Mouse (Mus musculus): ENCODE measurements around the gene Mn1. TPM values are rescaled to one million over a fixed set of nuclear protein-coding genes. Genes with fewer than 3 reads are reported as not detected.

Mn1 gene
- total and polyA plus RNA-seq, 3 experiments, result not detected

- no peak for DNase-seq (ENCODE audit: low read depth, low spot score)
- TF ChIP-seq KAT2A (conservative IDR thresholded peaks at IDR 0.05; ENCODE audit: low read depth, low read length) (no peak), MXI1 (IDR thresholded peaks at IDR 0.05; ENCODE audit: low read depth, low read length) (no peak), NRF1 (IDR thresholded peaks at IDR 0.05; ENCODE audit: insufficient read depth, low read depth, low read length, poor library complexity, severe bottlenecking) (no peak), EP300 (IDR thresholded peaks at IDR 0.05; ENCODE audit: low read depth in 1 of 2, low read length in 2 of 2) (no peak), NELFE (IDR thresholded peaks at IDR 0.05; ENCODE audit: low read depth, low read length) (no peak), POLR2A (IDR thresholded peaks at IDR 0.05; ENCODE audit: control insufficient read depth in 1 of 2, insufficient read depth in 1 of 2, low read depth in 1 of 2, low read length in 2 of 2, poor library complexity in 1 of 2) (no peak)
- peaks cover 0 to 24% of the 10 kb centered on the region in 2 experiments; a peak in 2 of 4 replicates for H3K36me3 ChIP-seq (ENCODE audit: control insufficient read depth in 1 of 2, insufficient read depth in 2 of 2, low read length in 2 of 2)
Measured at GRCm38 (mm10) chr5:111376276-111377020, 40.7 kb upstream of the Mn1 start.

DNA sequence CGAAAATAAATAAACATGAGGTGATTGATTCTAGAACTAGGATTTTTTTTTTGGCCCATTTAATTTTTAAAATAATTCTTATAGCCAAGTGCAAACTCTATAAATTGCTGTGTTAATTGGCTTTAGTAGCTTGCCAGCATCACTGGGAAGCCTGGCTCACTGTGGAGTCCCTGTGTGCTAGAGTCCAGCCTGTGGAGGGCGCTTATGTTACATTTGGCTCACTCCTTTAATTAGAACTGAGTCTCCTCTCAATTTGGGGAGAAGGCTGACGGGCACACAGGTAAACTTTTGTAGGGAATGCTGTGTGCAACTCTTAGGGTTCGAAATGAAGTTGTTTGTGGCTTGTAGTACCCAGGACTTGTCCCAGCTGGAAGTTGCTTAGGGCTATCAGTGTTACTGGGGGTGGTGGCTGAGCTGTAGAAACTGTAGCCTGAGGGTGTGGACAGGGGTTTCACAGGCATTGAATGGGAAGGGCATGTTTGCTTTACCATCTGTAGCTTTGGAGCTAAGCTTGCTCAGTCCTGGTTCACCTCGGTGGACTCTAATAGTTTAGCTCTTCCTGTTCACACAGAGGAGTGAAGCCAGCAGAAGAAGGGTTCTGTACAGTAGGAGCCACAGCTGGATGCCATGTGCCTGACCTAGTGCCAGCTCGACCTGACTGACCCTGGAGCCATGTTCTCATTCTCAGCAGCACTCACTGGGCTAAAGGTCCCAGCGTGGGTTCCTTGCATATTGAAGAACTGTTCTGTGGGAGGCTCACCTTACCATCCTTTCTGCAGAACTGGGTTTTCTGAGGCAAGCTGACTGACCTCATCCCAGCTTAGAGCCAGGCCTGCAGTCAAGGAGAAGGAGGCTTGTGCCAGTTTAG, 38.8 kb upstream of the Mn1 start:
- H3K9ac ChIP-seq (ENCODE audit: control insufficient read depth, low read depth, low read length, poor library complexity, severe bottlenecking), result no peak overlapping the region
- H3K27me3 ChIP-seq (ENCODE audit: control insufficient read depth in 1 of 2, insufficient read depth in 2 of 2, low read length in 2 of 2), result no peaks in the 10 kb centered on the region
- no peak overlapping the region for H3K4me3 ChIP-seq (ENCODE audit: control insufficient read depth in 1 of 2, insufficient read depth in 1 of 2, low read depth in 2 of 2, low read length in 2 of 2)
- no peaks in the 10 kb centered on the region for H3K4me1 ChIP-seq (ENCODE audit: control insufficient read depth in 1 of 2, insufficient read depth in 2 of 2, low read length in 2 of 2)
- H3K9me3 ChIP-seq (replicated peaks; ENCODE audit: insufficient read depth, low read length), result no peaks in the 10 kb centered on the region
- TF ChIP-seq CTCF (IDR thresholded peaks at IDR 0.05 in 2 of 3, conservative IDR thresholded peaks at IDR 0.05 in 1 of 3; ENCODE audit: control insufficient read depth in 1 of 3, insufficient read depth in 1 of 3, low read depth in 2 of 3, low read length in 3 of 3, poor library complexity in 1 of 3, severe bottlenecking in 1 of 3) (peak in 1 of 3 experiments; percentile 21; a peak in 3 of 6 replicates), POLR2A (IDR thresholded peaks at IDR 0.05; ENCODE audit: control insufficient read depth in 1 of 2, insufficient read depth in 1 of 2, low read depth in 1 of 2, low read length in 2 of 2, poor library complexity in 1 of 2) (no peak; a peak in 1 of 4 replicates), RAD21 (IDR thresholded peaks at IDR 0.05; ENCODE audit: low read depth, low read length) (peak; percentile 22), SMC3 (IDR thresholded peaks at IDR 0.05; ENCODE audit: low read depth, low read length) (peak; percentile 26; the same call in 1 of the 2 replicates)
- no peak for DNase-seq (ENCODE audit: low read depth, low spot score)
- no peak overlapping the region for H3K27ac ChIP-seq (ENCODE audit: control insufficient read depth, low read depth, low read length)
- peaks cover 0 to 23% of the 10 kb centered on the region in 2 experiments; a peak in 2 of 4 replicates for H3K36me3 ChIP-seq (ENCODE audit: control insufficient read depth in 1 of 2, insufficient read depth in 2 of 2, low read length in 2 of 2)
- H3K79me2 ChIP-seq (ENCODE audit: control insufficient read depth, insufficient read depth, low read length, poor library complexity), result no peaks in the 10 kb centered on the region

More at GRCm38 (mm10) chr5:111376276-111377020, 40.7 kb upstream of the Mn1 start:
- Histone ChIP-seq H3K79me2 (ENCODE audit: control insufficient read depth, insufficient read depth, low read length, poor library complexity) (no peaks in the 10 kb centered on the region), H3K27ac (ENCODE audit: control insufficient read depth, low read depth, low read length) (no peak overlapping the region), H3K9ac (ENCODE audit: control insufficient read depth, low read depth, low read length, poor library complexity, severe bottlenecking) (no peak overlapping the region), H3K27me3 (ENCODE audit: control insufficient read depth in 1 of 2, insufficient read depth in 2 of 2, low read length in 2 of 2) (no peaks in the 10 kb centered on the region), H3K4me3 (ENCODE audit: control insufficient read depth in 1 of 2, insufficient read depth in 1 of 2, low read depth in 2 of 2, low read length in 2 of 2) (no peak overlapping the region), H3K9me3 (replicated peaks; ENCODE audit: insufficient read depth, low read length) (no peaks in the 10 kb centered on the region), H3K4me1 (ENCODE audit: control insufficient read depth in 1 of 2, insufficient read depth in 2 of 2, low read length in 2 of 2) (no peaks in the 10 kb centered on the region)

DNA sequence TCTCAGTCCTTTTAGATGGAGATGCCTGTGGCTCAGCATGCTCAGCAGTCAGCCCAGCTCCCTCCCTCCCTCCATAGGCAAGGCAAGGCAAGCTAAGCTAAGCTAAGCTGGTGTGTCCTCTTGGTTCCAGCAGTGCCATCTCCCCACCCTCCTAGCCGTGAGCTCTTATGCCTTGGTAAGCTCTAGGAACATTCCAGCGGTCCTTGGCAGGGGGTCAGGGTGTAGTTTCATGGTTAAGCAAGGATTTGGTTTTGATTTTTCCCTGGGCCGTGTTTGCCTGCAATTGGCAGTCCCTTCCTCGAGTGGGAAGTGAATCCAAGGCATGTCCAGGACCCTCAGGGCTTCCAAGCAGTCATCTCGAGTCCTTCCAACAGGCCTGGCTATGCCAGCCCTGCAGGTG, 33.8 kb upstream of the Mn1 start:
- H3K79me2 ChIP-seq (ENCODE audit: control insufficient read depth, insufficient read depth, low read length, poor library complexity), result no peaks in the 10 kb centered on the region
- H3K4me1 ChIP-seq (ENCODE audit: control insufficient read depth in 1 of 2, insufficient read depth in 2 of 2, low read length in 2 of 2), result no peaks in the 10 kb centered on the region
- H3K27ac ChIP-seq (ENCODE audit: control insufficient read depth, low read depth, low read length), result no peak overlapping the region
- H3K36me3 ChIP-seq (ENCODE audit: control insufficient read depth in 1 of 2, insufficient read depth in 2 of 2, low read length in 2 of 2), result peaks cover 0 to 22% of the 10 kb centered on the region in 2 experiments; a peak in 2 of 4 replicates
- H3K9me3 ChIP-seq (replicated peaks; ENCODE audit: insufficient read depth, low read length), result no peaks in the 10 kb centered on the region
- H3K4me3 ChIP-seq (ENCODE audit: control insufficient read depth in 1 of 2, insufficient read depth in 1 of 2, low read depth in 2 of 2, low read length in 2 of 2), result no peak overlapping the region
- no peaks in the 10 kb centered on the region for H3K27me3 ChIP-seq (ENCODE audit: control insufficient read depth in 1 of 2, insufficient read depth in 2 of 2, low read length in 2 of 2)
- no peak for DNase-seq (ENCODE audit: low read depth, low spot score)
- no peak overlapping the region for H3K9ac ChIP-seq (ENCODE audit: control insufficient read depth, low read depth, low read length, poor library complexity, severe bottlenecking)
- TF ChIP-seq POLR2AphosphoS2 (IDR thresholded peaks at IDR 0.05; ENCODE audit: low read length) (no peak), BHLHE40 (IDR thresholded peaks at IDR 0.05; ENCODE audit: borderline replicate concordance, low read depth, low read length) (no peak), GABPA (IDR thresholded peaks at IDR 0.05; ENCODE audit: low read depth, low read length) (no peak), USF2 (IDR thresholded peaks at IDR 0.05; ENCODE audit: borderline replicate concordance in 1 of 2, insufficient read depth in 1 of 2, low read depth in 1 of 2, low read length in 2 of 2) (no peak), NRF1 (IDR thresholded peaks at IDR 0.05; ENCODE audit: insufficient read depth, low read depth, low read length, poor library complexity, severe bottlenecking) (no peak), SMC3 (IDR thresholded peaks at IDR 0.05; ENCODE audit: low read depth, low read length) (no peak), POLR2A (IDR thresholded peaks at IDR 0.05; ENCODE audit: control insufficient read depth in 1 of 2, insufficient read depth in 1 of 2, low read depth in 1 of 2, low read length in 2 of 2, poor library complexity in 1 of 2) (no peak), JUND (IDR thresholded peaks at IDR 0.05; ENCODE audit: low read depth, low read length) (no peak), MYC (IDR thresholded peaks at IDR 0.05; ENCODE audit: low read depth, low read length) (no peak)

Measured in MEL (cell line).